Mouse (Mus musculus) B cell, adult 2 months (primary cell): Measurements from ENCODE around the gene Rbm18.

Experiments used
- DNase-seq, 2 experiments: peaks; one replicate each; pipeline ENCODE4 v3.0.0; 2022

Gene Rbm18

DNA sequence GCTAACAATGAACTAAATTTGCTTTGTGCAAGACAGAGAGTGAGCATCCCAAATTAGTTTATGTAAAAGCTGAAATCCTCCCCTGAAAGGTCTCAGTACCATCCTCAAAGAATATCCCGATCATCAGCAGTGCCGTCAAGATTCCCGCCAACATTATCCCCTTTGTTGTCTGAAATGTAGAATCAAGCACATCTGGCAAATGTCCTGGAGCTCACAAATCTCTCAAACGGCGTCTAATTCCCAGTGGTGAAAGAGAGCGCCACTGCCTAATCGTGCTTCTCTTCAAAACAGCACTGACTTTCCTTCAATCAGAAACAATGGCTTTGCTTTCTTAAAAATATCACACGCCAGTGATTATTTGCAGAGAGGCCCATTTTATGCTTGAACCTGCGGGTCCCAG, 69.4 kb downstream of the Rbm18 start:
- no peak for DNase-seq
